Mouse (Mus musculus): ENCODE data around the gene Dusp22.
A peak's percentile ranks its signal among the peaks of the same experiment; 100 is the strongest.

The Dusp22 gene

DNA sequence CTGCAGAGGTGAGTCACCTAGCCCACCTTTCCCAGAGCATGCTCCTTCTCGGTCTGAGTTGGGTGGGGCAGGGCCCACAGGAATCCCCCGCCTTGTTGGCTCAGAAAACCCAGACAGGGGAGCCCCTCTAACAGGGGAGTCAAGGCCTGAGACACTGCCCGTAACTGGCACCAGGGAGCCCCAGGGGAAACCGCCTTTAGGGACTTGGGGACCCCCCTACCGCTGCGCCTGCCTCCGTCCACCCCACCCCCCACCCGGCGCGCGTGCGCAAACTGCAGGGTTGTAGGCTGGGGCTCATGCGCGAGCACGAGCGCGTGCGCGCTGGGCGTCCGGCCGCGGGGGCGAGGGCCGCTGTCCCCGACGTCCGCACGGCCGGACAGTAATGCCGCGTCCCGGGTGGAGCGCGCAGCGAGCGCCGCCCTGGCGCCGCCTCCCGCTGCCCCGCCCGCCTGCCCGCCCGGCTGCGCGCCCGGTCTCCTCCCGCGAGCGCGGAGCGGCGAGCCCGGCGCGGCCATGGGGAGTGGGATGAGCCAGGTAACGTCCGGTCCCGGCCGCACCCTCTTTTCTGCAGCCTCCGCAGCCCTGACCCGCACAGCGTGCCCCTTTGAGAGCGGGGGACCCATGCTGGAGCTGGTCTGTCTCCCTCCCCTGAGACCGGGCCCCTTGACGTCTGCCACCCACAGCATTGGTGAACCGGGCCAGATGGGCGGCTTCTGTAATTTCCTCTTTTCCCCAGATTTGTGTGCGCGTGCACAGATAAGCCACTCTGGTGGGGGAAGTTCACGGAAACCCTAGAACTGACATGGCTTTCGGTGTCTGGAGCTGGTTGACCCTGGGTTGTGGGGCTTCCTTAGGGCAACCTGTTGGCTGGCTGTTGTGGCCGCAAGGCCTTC lies at the start of gene Dusp22:
Dusp22 (plus strand) TSS at position 387 of the 893 bp plus-strand sequence.
- DNase-seq (ENCODE audit: low read depth): no peak

DNA sequence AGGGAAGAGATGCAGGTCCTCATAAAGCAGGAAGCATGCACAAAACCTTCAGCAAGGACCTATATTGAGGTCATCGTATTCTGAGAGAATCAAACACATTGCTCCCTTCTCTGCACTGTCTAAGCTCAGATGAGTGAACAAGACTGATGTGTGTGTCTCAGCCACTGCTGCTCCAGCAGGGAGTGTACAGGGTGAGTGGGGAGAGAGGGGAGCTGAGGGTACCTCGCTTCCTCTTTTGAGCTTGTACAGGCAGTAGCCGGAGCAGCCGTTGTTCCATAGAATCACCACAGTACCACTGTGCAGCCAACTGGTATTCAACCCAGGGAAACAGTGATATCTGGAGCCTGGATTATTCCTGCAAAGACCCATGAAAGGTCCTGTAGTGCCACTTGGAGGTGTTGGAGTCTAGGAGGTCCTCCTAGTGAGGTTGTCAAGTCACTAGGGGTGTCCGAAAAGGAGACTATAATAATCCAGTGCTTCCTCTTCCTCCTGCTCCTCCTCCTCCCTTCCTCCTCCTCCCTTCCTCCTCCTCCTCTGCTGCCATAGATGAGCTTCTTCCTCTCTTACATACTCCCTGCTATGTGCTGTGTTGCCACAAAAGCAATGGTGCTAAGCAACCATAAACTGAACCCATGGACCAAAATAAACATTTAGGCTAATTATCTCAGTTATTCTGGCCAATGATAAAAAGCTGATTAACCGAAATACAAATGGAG lies 47.6 kb upstream of the Dusp22 start:
- DNase-seq (ENCODE audit: low read depth): no peak

DNA sequence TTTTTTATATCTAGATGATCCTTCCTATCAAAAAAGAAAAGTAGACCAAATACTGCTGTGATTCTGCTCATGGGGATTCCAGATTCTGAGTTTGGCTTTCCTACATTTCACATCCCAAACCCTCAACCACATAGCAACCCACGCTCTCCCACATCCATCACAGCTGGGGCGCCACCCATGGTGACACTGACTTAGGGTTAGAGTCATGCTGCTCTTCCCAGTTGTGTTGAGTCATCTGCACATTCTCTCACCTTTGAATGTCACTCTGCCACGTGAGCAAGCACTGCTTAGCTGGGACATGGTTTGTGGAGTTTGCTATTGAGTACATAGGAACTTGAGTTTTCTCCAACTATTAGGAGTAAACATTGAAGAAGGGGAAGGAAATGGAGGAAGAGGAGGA lies 40.1 kb upstream of the Dusp22 start:
- DNase-seq (ENCODE audit: low read depth): no peak

DNA sequence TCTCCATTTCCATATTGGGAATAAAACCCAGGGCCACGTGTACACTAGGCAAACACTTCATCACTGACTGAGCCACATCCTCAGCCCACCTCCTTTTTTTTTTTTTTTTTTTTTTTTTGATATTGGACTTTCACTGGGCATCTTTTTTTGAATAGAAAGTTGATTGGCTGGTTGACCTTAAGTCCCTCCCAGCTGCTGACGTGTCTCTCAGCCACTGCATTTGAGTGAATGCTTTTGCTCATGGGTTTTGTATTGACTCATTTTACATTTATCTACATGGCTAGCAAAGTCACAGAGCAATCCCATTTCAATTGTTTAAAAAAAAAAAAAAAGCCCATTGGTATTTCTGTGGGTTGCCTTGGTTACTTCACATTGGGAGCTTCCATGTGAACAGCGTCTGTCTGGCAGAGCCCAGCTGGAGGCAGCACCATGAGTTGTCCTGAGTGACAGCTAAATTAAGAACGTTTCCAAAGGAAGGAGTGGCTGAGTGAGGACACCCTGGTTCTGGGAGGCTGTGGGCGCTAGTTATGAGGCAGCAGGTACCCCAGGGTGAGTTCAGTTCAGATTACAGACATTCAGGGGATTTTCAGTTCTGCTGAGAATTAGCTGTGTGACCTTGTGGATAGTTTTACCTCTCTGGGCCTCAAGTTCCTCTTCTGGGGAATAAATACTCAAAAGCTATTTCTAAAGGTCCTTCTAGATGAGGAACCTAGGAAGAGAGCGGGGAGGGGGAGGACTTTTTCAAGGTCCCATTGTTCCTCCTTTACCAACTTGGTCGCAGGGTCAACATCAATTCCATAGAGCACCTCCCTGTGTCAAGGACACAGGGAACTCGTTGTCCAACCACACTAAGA lies 31.4 kb upstream of the Dusp22 start:
- DNase-seq (ENCODE audit: low read depth): no peak

DNA sequence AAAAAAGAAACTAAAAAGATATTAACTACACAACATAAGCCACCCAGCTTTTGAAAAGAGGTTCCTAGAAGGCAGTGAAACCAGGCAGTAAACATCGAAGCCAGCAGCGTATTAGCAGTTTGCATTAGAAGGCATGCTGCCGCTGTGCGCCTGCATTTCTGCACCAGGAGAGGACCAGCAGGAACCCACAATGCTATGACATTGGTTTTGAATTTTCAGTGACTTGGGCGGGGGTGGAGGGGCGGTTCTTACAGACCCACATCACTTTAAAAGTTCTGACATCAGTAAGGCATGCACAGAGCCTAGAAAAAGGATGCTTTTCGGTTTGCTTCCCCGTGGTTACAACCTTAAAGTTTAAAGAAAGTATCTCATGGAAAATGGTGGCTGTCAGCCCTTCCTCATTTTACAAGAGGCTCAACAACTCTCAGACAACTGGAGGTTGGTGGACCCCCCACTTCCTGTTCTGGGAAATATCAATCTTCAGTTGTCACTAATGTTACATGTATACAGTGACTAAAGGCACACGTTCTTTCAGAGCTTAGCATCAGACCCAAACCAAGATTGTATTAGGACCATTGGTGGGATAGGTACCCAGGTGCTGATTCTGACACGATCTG lies 29.9 kb upstream of the Dusp22 start:
- DNase-seq (ENCODE audit: low read depth): no peak

DNA sequence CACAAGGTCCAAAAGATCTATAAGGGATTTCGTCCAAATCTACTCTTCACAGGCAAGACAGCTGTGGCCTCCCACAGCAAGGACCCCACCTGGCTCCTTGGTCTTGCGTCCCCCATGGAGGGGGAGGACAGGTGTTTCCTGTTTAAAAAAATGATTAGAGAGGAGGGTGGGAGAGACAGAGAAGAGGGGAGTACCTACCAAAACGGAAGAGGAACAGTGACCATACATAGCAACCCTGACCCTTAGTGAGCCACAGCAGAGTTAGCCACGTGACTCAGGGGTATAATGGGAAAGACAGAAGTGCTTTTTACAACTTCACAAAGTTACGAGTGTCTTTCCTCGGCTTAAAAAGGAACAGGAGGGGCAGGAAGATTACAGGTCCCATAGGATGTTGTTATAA lies 26.8 kb upstream of the Dusp22 start:
- no peak for DNase-seq (ENCODE audit: low read depth)

DNA sequence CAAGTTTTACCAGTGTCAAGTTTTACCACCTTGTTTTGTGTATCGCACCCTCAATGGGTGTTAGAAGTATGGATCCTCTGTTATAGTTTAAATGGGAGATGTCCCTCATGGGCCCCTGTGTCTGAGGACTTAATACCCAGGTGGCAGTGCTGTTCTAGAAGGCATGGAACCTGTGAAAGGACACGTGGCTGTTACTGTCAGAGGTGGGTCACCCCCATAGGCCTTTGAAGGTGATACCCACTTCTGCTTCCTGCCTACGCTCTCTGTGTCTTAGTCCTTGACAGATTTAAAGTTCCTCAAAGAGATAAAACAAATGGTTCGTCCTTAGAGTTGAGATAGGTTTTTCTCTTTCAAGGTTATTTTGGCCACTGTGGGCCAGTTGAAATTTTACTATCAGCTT lies 23.3 kb upstream of the Dusp22 start:
- no peak for DNase-seq (ENCODE audit: low read depth)

DNA sequence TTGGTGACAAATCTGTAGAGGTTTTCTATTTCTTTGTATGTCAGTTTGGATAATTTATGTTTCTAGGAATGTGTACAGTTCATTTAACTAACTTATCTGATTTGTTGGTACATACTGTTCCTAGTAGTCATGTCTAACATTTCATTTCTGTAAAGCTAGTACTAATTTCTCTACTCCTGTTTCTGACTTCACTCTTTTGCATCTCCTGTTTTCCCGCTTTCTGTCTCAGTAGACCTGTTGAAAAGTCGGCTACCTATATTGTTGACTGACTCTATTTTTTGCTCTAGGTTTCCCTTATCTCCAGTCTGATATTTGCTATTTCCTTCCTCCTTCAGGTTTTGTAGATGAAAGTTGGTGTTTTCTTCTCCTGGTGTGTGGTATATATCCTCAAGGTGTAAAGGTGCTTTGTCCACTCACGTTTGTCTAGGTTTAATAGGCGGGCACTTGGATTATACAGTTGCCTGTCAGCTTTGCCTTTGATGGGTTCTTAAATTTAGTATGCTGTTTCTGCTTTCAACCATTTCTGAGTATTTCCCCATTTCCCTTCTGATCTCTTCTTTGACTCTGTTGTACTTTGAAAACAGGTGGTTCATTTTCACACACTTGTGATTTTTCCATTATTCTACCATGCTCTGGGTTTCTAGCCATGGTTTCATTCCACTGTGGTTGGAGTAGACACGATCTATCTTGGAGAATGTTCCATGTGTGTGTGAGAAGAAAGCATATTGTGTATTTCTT lies 21.3 kb upstream of the Dusp22 start:
- DNase-seq (ENCODE audit: low read depth): no peak

DNA sequence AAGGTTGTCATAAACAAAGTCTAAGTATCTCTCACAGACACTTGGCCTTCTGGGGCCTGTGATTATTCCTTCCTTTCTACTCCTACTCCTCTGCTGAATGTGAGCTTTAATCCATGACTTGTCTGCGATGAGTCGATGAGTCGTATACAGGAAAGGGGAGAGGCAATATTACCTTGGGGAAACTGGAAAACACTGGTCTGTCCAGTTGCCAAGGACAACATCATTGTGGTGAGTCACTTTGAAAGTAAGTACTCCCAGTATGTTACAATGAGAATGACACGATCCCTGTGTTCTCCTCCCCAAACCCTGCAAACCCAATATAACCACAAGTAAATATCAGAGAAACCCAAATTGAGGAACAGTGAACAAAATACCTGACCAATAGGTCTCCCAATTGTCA lies 17.7 kb upstream of the Dusp22 start:
- peak; percentile 10 for DNase-seq (ENCODE audit: low read depth)

DNA sequence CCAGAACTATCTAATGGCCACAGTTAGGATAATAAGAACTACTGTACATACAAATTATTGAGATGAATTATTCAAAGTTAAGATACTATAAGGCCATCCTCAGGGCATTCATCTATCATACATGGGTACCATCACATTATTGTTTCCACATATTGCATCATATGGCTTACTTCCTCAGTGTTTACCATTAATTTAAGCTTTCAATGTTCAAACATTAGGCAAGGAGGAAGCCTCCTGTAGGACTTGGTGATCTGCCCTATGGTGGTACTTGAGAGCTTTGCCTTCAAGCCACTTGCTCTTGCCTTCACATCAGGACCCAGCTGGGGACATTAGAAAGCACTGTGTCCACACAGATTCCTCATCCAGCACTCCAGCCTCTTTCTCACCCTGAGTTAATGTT lies 11.3 kb upstream of the Dusp22 start:
- no peak for DNase-seq (ENCODE audit: low read depth)

DNA sequence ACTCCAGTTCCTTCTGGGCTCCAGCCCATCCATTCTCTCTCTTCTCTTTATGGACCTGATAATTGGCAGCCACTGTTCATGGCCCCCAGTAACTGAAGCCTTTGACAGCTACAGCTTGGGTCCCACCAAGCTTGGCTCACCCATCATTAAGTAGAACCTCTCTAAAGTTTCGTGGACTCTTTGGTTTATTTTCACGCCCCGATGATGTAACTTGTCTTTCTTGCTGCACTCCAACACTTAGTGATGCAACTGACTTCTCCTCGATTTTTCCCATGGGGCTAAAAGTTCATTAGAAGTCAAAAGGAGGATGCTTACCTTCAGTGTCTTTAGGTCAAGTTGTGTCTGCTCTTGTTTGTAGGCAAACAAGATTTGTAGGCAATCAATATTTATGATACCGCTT lies 10.6 kb upstream of the Dusp22 start:
- DNase-seq (ENCODE audit: low read depth): no peak

DNA sequence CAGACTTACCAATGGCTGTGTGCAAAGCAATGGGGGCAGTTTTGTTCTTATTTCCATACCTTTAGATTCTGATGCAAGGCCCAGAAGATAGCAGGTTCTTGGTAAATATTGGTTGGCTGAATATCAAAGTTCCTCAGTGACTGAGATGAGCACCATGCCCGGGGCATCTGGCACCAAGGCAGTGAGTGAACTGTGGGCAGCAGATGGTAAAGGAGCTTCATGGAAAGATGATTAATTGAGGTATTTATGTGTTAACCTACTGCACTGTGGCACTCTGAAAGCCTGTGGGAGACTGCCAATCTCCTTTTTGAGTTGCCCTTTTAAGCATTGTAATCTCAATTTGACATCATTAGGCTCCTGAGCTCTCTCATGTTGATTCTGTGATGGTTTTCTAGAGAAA lies 9.1 kb upstream of the Dusp22 start:
- DNase-seq (ENCODE audit: low read depth): no peak

DNA sequence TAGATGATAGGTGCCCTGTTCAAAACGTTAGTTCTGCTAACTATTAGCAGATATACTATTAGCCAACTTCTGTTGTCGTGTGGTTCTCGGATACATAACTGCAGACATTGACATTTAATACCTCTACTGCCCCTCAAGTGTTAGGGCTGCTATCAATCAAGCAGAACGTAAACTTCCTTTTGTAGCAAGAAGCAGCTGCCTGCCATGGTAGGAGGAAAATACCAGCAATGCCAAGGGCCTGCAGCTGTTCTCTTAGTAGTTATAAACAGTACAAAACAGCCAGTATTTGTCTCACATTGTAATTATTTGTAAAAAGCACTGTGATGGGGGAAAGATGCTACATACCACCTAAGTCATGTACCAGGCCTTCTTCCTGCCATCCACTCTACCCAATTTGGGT lies 6.7 kb upstream of the Dusp22 start:
- DNase-seq (ENCODE audit: low read depth): no peak

DNA sequence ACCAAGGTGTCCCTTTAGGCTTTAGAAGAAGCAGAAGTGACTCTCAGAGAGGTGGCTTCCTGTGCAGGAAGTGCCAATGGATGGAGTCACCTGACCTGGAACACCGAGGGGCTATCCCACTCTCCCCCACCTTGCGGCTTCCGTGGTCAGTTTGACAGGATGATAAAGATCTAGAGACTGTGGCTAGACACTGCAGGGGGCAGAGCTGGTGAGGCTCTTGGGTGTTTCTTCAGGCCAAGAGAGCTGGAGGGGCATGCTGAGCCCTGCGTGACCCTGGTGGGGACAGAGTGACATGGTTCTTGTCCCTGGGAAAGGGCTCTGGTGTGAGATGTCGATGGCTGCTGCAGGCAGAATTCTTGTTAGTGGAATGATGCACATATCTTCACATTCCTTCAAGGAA lies 5.3 kb upstream of the Dusp22 start:
- DNase-seq (ENCODE audit: low read depth): no peak

DNA sequence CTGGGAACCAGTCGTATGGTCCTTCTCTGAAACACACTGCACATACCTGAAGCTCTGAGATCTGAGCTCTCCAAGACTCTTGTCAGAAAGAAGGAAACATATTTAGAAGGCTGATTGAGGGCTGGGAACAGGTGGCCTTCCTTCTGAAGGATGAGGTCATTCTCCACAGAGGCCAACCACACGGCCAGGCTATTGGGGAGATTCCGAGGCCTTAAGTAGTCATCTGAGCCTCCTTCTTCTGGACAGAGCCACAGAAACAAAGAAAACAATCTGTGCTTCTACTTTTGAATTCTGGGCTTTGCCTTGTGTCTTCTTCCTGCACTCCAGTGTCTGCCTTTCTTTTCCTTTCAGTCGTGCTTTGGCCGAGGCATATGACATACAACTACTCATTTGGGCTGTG lies 2.9 kb upstream of the Dusp22 start:
- no peak for DNase-seq (ENCODE audit: low read depth)

DNA sequence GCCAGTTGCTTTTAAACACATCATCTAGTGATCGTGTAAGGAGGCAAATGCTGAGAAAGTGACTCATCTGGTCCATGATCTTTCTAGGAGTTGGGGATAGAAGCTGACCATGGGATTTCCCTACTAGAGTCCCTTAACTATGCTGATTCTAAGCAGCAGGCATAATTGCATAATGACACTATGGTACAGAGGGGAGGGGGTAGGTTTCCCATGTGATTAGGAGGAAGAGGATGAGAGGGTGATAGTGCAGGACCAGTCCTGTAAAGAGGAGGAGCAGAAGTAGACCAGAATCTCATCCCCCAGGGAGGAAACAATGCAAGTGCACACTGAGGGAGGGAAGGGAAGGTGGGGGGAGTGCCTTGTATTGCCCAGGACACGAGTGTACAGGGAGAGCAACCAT lies 2.0 kb upstream of the Dusp22 start:
- no peak for DNase-seq (ENCODE audit: low read depth)

DNA sequence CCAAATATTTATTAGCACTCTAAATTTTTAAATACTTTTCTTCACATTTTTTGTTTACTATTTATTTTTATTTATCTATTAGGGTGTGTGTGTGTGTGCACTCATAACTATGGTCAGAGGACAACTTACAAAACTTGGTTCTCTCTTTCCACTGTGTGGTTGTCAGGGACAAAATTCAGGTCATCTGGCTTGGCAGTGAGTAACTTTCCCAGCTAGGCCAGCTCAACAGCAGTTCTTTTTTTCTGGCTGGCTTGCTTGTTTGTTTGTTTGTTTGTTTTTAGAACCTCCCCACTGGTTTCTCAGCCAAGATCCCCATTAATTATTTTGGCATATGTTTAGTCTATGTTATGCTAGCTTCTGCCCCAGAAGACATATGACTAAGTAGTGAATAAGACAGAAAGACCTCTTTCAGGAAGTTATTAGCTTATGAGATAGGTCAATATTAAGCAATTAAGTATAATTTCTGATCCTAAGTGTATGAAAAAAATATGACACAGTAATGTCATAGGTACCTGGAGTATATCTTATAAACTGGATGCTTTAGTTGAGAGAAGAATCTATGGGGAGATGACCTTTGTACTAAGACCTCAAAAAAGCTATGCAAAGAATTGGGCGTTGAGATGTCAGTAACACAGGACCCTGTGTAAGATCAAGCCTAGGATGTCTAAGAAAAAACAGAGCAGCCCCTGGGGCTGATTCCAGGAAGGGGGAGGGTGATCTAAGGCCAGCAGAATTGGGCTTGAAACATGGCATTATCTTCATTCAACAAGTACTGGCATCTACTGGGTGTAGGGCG lies 1.4 kb upstream of the Dusp22 start:
- no peak for DNase-seq (ENCODE audit: low read depth)

DNA sequence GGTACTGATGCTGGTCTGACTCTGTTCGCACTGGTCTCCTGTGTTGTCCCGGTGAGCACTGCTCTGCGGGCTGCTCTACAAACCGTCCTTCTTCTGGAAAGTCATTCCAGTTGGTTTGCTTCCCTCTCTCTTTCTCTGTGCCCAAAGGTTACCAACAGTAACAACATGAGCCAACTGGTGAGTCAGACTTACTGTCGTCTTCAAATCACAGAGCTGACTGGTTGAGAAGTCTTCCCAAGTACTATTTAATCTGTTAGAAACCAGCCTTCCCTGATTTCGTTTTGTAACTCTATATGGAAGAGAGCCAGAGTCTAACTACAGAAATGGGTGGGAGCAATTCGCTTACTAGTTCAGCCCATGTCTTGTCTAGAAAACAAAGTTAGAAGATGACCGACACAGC lies 5.5 kb downstream of the Dusp22 start:
- DNase-seq (ENCODE audit: low read depth): no peak

DNA sequence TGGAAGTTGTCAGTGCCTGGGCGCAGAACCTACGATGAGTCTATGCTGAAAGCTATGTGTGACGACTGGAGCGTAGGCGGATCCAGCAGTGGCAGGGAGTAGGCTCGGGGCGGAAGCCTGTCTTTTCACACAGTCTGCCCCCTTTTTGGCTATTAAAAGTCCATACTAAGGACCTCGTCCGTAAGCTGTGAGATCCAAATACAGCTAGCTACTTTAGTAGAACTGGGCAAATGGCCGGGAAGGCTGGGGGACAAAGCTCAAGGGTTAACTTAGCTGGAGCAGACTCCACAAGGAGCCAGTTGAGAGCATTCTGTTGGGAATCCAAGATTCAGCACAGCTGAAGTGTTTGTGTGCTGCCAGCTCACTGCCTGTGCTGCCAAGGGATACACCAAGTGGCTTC lies 6.7 kb downstream of the Dusp22 start:
- no peak for DNase-seq (ENCODE audit: low read depth)

DNA sequence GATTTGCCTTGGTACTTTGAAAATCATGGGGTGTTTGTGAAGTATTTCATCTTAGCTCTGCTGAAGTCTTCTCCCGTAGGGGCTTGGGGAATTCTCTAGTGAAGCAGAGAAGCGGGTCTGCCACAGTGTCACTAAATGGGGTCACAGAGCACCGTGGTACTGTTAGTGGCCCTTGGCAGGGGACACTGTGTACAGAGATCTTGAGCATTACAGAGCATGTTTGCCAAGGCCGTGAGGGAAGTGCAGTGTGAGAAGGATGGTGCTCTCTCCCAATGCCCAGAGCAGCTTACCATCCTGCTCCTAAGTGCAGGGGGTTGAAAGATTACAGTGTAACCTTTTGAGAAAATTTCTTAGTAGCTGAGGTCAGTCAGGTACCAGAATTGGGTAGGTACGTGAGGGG lies 8.5 kb downstream of the Dusp22 start:
- DNase-seq (ENCODE audit: low read depth): no peak

DNA sequence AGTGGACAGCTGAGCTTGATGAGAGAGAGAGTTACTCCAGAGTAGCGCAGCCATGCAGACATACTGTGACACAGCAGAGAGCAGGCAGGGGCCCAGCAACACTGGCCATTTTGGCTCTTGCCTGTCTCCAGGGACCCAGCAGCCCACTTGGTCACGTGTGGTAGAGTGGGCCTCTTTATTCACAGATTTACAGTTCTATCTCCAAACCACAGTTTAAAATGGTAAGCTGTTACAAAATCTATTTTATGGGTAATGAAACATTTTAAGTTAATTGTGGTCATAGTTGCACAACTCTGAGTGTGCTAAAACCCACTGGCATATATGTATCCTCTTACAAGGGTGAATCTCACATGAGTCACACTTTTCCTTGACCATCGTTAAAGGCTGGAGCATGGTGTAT lies 9.5 kb downstream of the Dusp22 start:
- peak; percentile 69 for DNase-seq (ENCODE audit: low read depth)

Measured in 416B (cell line).